Mouse (Mus musculus) adrenal gland, adult 2 months (tissue): Measurements from ENCODE around the gene Ndufa3. TPM values are rescaled to one million over a fixed set of nuclear protein-coding genes. Genes with fewer than 3 reads are reported as not detected.

Experiments
- DNase-seq: peaks from one replicate; pipeline ENCODE4 v3.0.0; 2021
- polyA plus RNA-seq: library from polyadenylated mRNA; depleted of rRNA; stranded (reverse); fragments of >200 nt; gene quantifications from 2 replicates; pipeline ENCODE4 v1.2.3, GENCODE M21; 2012
- total RNA-seq, 2 experiments: library from RNA; stranded (reverse); gene quantifications; 2 replicates each; pipeline ENCODE4 v1.2.3; 2021

The Ndufa3 gene
- total and polyA plus RNA-seq, 3 experiments, result 245 to 842 (median 829) TPM

DNA sequence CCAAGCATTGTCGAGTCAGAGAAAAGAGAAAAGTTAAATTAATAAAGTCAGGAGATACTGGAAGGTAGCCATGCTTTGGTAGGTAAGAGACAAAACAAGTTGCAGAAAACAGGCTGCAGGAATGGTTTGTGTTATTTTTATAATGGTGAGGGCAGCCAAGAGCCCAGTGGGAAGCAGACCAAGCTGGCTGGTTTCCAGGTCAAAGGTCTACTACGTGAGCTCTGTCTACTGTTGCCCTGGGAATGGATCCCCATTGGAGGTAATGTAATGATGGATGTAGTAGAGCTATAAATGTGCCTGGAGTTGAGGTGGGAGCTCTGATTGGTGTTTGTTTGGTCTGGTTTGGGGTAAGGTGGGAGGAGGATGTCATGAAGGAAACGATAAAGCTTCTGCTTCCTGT is 8.1 kb upstream of the Ndufa3 start:
- peak; percentile 57 for DNase-seq

DNA sequence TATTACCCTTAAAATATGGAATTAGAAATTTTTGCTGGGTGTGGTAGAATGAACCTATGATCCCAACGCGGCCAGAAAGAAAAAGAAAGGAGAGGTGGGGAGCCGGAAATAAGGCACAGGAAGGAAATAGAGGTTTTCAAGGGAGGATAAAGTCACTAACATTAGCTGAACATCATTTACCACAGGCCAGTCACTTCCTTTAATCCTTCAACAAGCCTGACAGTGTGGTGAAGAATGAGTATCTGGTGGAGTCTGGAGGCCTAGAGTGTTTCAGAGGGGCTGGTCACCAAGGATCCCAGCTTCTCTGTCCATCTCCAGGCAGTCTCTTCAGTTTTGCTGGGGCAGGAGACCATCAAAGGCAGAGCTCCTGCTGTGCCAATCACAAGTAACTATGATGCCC is 6.7 kb upstream of the Ndufa3 start:
- no peak for DNase-seq

DNA sequence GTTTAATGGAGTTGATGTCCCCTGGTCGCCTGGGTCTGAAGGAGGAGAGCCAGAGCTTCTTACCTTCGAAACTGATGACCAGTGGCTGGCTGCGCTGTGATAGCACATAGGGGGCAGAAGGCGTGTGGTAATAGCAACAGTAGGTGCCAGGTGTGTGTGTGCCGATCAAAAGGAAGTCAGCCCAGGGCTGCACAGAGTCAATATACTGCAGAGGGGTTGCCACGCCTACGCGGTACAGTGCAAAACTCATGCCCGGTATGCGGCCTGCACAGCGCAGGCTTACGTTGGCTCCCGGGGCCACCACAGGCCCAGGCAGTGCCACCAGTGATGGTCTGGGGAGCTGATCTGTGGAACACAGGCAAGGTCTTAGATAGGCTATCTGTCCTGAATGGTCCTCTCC is 6.2 kb upstream of the Ndufa3 start:
- DNase-seq, result no peak

DNA sequence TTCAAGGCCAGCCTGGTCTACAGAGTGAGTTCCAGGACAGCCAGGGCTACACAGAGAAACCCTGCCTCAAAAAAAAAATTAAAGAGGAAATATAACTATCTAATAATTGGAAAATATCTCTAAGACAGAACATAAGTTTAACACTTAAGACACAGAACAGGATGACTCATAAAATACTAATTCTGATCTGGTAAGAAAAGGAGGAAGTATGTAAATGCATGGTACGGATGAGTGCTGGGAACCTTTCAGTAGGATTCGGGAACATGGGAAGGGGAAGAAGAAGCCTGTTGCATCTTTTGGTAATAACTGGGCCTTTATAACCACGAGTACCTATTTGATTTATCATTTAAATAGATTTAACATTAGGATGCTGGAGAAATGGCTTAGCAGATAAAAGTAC is 3.2 kb upstream of the Ndufa3 start:
- no peak for DNase-seq

DNA sequence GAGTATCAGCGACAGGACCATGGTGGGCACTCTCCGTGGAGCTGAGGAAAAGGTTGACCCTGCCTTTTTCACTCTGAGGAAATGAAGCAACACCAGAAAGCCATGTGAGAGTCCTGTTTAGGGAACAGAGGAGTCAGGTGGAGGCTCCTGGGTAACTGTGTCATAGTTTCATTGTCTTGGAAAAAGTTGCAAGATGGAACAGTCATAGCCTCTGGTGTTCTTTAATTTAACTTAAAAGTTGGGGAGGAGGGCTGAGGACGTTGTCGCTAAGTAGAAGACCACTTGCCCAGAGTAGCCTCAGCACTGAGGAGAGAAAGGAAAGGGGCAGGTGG is 1.1 kb upstream of the Ndufa3 start, which contains the start of gene Oscar:
Oscar (minus strand) TSS at position 101 of the 332 bp plus-strand sequence.
- no peak for DNase-seq

DNA sequence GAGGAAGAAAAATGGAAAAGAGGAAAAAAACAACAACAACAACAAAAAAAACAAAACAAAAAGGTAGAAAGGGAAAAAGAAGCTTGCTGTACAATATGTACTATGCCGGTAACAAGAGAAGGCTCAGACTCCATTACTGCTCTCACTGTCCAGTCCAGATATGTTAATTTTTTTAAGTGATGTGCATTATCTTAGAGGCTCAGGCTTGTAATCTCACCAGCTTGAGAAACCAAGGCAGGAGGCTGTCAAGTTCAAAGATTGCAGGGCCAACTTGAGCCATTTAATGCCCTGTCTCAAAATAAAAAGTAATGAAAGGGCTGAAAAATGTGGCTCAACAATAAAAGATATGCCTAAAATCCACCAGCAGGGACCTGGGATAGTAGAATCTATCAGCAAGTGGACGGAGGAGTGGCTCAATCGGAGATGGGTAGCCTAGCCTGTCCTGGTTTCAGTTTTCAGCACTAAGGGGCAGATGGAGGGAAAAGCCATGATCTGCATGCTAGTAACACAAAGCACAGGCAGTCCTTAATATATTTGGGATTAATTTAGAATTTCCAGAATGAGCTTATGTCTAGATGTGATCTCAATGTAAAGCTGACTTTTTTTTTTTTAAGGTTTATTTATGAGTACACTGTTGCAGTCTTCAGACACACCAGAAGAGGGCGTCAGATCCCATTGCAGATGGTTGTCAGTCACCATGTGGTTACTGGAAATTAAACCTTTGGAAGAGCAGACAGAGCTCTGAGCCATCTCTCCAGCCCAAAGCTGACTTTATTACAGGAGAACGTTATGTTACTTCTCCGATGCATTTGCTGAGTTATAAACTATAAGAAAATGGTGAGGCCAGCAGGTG is 558 bp upstream of the Ndufa3 start:
- no peak for DNase-seq

DNA sequence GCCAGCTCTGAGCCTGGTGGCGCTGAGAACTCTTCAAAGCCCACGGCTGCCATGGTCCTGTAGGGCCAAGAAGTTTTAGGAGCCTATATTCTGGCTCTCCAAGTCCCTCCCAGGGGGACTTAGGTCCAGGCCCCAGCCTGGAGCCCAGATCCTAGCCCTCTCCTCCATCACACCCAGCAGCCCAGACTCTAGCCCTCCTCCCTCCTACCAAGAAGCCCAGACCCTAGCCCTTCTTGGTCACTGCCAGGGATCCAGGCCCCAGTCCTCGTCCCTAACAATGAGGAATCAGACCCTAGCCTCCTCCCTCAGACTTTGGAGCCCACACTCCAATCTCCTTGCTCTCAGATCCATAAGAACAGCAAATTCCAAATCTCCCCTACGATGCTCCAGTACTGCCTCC is 11.9 kb downstream of the Ndufa3 start:
- no peak for DNase-seq

DNA sequence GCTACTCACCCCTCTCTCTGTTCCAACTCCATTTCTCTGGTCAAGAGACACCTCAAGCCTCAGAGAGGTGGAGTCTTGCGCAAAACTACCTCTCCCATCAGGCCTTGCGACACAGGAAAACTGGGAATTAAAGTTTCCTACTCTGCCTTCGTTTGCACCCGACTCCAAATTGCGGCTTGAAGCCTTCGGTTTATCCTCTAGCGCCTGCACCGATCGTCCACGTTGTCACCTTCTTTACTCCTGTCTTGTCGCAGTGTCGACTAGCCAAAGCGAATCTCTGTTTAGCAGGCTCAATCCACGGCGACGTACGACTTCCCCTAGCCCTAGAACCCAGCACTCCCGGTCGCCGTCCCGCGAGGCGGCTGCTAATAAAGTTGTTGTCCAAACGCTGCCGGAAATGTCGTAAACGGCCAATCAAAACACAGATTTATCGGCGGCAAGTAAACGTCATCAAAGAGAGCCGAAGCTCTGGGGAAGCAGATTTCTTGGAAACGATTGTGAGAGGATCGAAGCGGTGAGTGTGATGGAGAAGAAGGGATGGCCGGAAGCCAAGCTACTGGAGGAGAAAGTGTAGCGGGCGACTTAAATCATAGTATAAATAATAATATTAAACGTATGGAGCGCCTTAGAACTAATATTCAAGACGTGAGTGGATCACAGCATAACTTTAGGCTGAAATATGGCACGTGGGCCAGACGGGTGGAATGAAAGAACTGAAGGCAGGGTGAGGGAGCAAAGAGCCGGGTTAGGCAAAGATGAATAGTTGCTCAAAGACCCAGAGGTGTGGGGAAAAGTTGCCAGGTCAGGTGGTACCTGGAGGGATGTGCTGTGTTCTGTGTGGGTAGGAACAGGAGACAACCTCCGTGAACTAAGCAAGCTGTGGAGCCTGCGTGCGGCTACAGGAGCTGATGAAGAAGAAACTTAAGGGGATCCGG is 12.6 kb downstream of the Ndufa3 start, which contains the start of the genes Tfpt and Prpf31:
Tfpt (minus strand) TSS at position 387 of the 935 bp plus-strand sequence.
Prpf31 (plus strand) TSS at position 443 of the 935 bp plus-strand sequence.
- DNase-seq, result peak; percentile 95

DNA sequence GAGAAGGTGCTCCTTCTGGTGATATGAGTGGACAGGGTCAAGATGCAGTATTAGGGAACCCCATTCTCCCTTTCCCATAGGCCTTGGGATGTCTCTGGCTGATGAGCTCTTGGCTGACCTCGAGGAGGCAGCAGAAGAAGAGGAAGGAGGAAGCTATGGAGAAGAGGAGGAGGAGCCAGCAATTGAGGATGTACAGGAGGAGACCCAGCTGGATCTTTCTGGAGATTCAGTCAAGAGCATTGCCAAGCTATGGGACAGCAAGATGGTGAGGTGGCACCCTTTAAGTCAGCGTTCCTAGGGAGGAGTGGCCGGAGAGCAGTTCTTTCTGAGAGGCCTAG is 13.3 kb downstream of the Ndufa3 start:
- no peak for DNase-seq

DNA sequence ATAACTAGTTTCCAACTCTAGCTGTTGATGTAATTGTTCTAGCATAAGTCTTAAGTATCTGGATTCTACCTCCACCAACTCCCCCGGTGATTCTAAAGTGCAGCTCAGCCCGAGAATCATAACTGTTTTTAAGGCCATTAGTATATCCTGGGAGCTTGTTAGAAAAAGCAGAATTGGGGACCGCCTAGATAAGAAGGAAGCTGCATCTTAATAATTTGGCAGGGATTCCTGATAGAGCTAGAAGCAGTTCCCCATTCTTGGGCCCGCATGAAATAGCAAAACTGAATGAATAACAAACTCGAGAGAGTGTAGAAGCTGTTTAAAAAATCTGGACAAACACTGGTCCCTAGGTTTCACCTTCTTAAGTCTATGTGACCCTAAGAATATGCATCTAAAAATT is 26.2 kb downstream of the Ndufa3 start:
- DNase-seq, result no peak

DNA sequence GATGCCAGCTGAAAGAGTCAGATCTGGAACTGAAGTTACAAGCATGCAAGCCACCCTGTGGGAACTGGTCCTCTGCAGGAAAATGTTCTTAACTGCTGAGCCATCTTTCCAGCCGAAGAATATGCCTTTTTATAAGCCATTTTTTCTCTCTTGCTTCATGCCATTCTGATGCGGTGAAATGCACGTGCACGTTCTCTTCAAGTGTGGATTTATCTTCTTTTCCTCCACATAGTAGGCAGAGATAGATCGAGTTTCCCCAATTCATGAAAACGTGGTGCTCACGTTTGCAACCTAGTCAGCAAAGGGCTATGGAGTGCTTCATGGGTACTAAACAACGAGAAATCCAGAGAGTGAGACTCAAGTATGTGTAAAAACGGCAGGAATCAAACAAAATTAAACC is 26.7 kb downstream of the Ndufa3 start:
- DNase-seq, result no peak

DNA sequence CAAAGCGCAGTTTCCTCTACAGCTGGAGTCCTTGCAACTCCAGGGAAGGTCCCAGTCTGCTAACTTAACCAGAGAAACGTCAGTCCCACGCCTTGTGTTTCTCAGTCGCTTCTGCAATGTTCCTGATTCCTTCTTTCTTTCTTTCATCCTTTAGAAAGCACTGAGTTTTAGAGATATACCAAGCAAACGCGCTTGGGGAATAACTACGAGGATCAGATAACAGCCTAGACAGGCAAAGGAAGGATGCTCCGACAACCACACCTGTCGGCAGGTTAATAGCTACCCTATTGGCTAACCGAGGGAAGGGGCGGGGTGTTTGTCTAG is 27.1 kb downstream of the Ndufa3 start:
- DNase-seq, result no peak

DNA sequence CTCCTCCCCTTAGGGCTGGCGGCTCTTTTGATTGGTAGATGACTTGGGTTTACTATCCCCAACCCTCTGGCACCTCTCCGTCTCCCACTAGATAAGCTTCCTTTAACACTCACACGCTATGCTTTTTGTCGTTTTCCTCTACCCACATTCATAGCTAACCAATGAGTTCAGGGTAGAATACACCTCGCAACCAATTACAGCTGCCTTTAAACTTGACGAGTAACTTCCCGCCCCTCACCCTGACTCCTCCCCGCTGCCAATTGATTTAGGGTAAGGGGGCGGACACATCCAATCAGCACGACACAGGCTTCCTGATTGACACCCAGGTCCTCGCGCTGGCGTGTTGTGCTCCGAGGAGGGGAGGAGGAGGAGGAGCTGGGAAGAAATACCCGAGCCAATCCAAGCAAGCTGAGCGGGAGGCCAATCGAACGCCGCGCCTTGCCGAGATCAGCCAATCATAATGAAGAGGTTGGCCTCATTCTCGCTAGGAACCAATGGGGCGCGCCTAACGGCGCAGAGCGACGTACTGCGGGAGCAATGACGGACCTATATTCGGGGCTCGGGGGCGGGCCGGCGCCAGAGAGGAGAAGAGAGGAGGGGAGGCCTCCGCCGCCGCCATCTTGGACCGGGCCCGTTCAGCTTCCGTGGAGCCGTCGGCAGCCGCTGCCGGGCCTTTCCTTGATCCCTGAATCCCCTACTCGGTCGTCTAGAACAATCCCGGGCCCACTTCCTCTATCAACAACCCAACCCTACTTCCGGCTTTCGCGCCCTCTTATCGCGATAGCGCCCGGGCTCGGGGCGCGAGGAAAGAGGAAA is 27.7 kb downstream of the Ndufa3 start, which contains the start of gene Cnot3:
Cnot3 (plus strand) TSS at position 597 of the 816 bp plus-strand sequence.
- peak; percentile 99 for DNase-seq

DNA sequence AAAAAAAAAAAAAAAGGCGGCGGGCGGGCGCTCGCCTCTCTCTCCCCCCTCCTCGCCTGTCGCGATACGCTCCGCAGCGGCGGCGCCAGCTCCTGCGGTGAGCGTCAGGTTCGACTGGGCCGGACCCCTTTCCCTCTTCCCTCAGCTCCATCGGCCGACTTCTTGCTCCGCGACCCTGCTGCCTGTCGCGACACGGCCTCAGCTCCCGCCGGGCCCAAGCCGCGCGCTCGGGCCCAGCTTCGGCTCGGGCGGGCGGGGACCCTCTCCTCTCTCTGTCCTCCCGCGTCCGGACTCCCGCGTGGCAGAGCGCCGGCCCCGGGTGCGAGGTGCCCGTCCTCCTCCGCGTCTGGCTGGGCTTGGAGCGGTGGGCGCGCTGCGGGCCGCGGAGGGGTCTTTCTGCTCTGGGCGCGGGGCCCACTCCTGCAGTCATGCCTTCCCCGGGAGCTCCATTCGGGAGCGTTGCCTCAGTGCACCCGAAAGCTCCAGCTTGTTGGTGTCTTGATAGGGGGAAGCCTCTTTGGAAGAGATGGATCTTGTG is 28.4 kb downstream of the Ndufa3 start:
- DNase-seq, result no peak

DNA sequence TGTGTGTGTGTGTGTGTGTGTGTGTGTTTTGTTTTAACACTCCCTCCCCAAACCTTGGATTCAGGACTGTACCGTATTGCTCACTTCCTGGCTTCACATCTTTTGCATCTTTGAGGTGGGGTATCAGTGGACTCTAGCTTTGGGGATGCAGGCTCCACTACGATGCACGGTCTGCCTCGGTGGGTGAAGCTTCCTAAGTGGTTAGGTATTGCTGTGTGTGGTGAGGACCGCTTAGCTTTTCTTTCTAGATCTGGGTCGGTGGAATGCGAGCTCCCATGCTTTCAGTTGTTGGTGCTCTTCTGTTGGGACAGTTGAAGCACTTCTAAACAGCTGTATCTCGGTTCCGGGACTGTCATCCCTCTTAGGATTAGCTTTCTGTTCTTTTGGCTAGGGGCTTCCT is 29.0 kb downstream of the Ndufa3 start:
- no peak for DNase-seq

DNA sequence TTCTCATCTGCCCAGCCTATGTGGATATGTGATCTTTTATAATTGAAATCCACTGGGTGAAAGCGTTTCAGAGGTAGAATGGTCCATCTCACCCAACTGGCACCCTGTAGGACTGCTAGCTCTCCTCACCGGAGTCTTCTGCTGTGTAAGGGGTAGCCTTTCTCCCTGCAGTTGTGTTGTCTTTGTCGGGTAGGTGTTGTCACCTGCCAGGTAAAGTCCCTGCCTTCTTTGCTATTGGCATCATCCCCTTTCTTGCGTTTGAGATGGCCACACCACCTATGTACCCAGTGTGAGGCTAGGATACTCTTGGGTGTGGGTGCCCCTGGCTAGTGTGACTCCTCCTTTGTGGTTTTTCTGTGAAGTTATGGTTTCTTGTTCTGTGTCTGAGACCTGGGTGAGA is 29.5 kb downstream of the Ndufa3 start:
- no peak for DNase-seq

DNA sequence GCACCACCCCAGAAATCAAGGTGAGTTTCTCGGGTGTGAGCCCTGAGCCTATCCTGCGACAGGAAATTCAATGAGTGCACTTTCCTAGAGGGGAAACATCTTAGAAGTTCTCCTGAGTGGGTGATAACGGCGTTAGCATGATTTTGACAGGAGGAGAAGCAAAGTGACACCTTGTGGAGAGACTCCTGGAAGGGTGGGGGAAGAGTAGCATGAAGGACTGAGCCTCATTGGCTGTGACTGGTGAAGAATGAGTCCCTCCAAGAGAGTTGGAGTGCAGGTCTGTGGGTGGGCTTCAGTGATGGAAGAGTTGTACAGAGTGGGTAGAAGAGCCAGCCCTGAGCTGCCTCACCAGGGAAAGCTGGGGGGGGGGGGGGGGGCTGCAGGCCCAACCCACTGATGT is 39.8 kb downstream of the Ndufa3 start:
- DNase-seq, result no peak

DNA sequence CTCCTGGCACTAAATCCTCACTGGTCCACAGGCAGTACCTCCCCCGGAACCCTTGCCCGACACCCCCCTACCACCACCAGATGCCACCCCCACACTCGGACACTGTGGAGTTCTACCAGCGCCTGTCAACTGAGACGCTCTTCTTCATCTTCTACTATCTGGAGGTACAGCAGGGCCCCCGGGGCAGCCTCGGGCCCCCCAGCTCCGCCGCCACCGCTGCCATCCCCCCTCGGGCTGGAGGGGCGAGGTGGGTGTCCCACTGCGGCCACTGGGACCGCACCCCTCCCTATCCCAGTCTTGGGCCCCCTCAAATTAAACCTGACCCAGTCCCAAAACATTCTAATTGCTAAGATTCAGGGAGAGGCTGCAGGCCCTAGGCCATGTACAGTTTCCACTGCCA is 41.4 kb downstream of the Ndufa3 start:
- DNase-seq, result no peak

DNA sequence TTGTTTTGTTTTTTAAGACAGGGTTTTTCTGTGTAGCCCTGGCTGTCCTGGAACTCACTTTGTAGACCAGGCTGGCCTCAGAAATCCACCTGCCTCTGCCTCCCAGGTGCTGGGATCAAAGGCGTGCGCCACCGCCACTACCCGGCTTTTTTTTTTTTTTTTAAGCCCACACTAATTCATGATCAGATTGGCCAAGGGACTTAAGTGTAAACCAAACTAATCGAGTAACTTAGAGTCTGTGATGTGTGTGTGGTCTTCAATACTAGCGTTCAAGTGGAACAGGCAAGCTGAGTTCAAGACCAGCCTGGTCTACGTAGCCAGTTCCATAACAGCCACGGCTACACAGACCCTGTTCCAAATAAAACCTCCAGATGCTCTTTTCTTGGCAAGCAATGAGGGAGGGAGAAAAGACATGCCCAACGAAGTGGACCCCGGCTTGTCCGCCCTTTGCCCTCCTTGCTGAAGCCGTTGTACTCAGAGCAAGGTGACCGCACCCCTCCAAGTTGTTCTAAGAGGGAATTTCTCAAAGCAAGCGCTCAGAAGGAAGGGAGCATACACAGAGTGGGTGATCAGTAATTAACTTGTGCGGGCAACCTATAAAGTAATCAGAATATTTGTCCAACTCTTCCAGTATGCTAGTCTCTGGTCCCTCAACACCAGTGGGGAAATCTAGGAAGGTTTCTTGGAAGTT is 47.5 kb downstream of the Ndufa3 start:
- DNase-seq, result no peak

DNA sequence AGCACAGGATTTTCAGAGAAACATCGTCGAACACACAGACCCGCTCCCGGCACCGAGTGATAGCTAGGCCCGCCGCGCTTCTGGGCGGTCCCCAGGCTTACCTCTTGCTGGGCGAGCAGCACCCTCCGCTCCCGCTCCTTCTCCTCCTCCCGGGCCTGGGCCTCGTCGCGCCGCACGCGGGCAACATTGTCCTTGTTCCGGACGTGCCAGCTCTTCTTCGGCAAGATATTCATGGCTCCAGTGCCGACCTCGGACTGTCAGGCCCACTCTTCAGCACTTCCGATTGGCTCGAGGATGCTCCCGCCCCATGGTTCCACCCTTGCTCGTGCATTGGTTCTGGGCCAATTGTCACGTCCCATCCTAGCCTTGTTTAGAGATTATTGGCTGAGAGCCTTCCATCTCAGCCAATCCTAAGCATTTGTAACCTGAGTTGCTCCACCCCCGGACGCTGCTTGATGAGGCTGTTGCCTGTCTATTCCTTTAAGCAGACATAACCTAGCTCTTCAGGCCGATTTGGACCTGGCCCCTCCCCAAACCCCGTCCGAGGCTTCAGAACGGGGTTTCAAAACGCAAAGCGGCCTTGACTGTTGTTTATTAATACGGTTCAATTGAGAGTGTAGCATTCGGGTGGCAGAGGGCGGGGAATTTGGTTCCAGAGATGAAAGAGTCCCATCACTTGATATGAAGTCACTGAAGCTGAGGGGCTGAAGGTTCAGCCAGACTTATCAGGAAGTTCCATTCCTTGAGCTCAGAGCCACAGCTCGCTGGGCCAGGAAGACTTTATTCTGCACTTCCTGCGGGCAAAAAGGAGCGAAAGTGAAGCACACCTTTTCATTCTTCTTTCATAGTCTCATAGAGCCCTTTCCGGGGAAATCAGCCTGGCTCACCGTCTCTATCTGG is 48.3 kb downstream of the Ndufa3 start, which contains the start of gene Leng1:
Leng1 (minus strand) TSS at position 626 of the 900 bp plus-strand sequence.
- peak; percentile 98 for DNase-seq
